ENCODE assay signal across 8 mouse cellular contexts in the genomic region with DNA sequence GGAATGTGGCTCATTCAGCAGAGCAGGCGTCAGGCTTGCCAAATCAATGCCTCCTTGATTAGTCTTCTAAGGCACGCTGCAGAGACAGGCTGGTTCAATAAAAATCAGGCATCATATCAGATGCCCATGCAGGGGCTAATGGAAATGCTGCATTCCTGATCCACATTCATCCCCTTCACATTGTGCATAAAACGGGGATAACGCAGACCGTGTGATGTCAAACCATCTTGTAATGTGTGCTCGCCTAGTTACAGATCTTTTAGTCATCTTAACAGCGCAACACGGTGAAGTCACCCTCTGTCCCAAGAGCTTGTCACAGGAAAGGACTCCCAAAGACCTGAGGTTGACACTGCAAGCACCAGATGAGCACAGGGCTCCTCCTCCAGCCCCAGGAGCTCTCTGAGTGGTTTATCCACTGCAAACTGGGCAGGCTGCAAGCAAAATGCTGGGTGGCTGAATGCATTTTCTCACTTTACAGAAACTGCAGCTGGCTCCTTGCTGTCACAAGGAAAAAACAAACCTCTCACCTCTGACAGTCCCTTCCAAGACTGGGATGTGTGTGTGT. TPM values are rescaled to one million over a fixed set of nuclear protein-coding genes. Genes with fewer than 3 reads are reported as not detected.
DNase-seq lines count a peak whose midpoint lies in the region; ATAC-seq and TF ChIP-seq lines count a peak whose summit lies in the region.

No protein-coding gene starts in this region.

- H3K27ac ChIP-seq in kidney, postnatal 0 days, result no peak overlapping the region
- no peak overlapping the region for H3K27ac ChIP-seq in heart, embryonic 14.5 days (replicated peaks in 1 of 2; ENCODE audit: control insufficient read depth in 1 of 2, insufficient read depth in 1 of 2, low read depth in 2 of 2, low read length in 2 of 2)
- H3K27ac ChIP-seq in liver, embryonic 14.5 days, result no peak overlapping the region
- H3K27ac ChIP-seq in small intestine, adult 2 months (ENCODE audit: insufficient read depth, low read depth, low read length), result peak overlapping the region; percentile 31

- no peak for ATAC-seq in kidney, postnatal 0 days (replicated peaks; ENCODE audit: low FRiP score, low read depth)
- no peak for ATAC-seq in heart, embryonic 14.5 days (ENCODE audit: insufficient number of reproducible peaks, insufficient read depth, low FRiP score, low read depth)
- ATAC-seq in liver, embryonic 14.5 days (ENCODE audit: insufficient read depth), result no peak
- ATAC-seq in activated CD4-positive, CD25-positive, alpha-beta regulatory T cell, adult 4 months, result no peak

- peak overlapping the region; percentile 14; the same call in 1 of the 2 replicates for H3K4me2 ChIP-seq in kidney, postnatal 0 days (ENCODE audit: low read length)
- peak overlapping the region; percentile 100 for H3K4me2 ChIP-seq in heart, embryonic 14.5 days (ENCODE audit: low read length)
- peak overlapping the region; percentile 93 for H3K4me2 ChIP-seq in liver, embryonic 14.5 days (ENCODE audit: low read depth)

- no peak overlapping the region for H3K9ac ChIP-seq in kidney, postnatal 0 days (ENCODE audit: low read depth, low read length)
- H3K9ac ChIP-seq in heart, embryonic 14.5 days (ENCODE audit: low read length), result no peak overlapping the region
- no peak overlapping the region for H3K9ac ChIP-seq in liver, embryonic 14.5 days (replicated peaks)

- no peak for TF ChIP-seq CTCF in kidney, postnatal 0 days (IDR thresholded peaks at IDR 0.05; ENCODE audit: low read depth)
- no peak for TF ChIP-seq CTCF in liver, embryonic 14.5 days (IDR thresholded peaks at IDR 0.05; ENCODE audit: low read depth)
- no peak for TF ChIP-seq CTCF in small intestine, adult 2 months (IDR thresholded peaks at IDR 0.05; ENCODE audit: extremely low read depth, insufficient read length, insufficient replicate concordance, low read depth, low read length)

- no peaks in the 10 kb centered on the region for H3K27me3 ChIP-seq in kidney, postnatal 0 days (ENCODE audit: insufficient read depth, low read length)
- H3K27me3 ChIP-seq in heart, embryonic 14.5 days (ENCODE audit: control insufficient read depth, insufficient read depth, low read length), result peaks cover 3% of the 10 kb centered on the region; the same call in 1 of the 2 replicates
- no peaks in the 10 kb centered on the region for H3K27me3 ChIP-seq in liver, embryonic 14.5 days (ENCODE audit: control insufficient read depth, insufficient read depth, low read length)
- no peaks in the 10 kb centered on the region for H3K27me3 ChIP-seq in small intestine, adult 2 months (ENCODE audit: control insufficient read depth, insufficient read depth, low read length)

- H3K4me1 ChIP-seq in kidney, postnatal 0 days (replicated peaks; ENCODE audit: insufficient read depth, low read length), result no peaks in the 10 kb centered on the region
- peaks cover 2 to 3% of the 10 kb centered on the region in 2 experiments; a peak in 1 of 4 replicates for H3K4me1 ChIP-seq in heart, embryonic 14.5 days (ENCODE audit: control insufficient read depth in 2 of 2, insufficient read depth in 2 of 2, low read length in 2 of 2)
- peaks cover 3 to 21% of the 10 kb centered on the region in 2 experiments; a peak in 3 of 4 replicates for H3K4me1 ChIP-seq in liver, embryonic 14.5 days (replicated peaks; ENCODE audit: control insufficient read depth in 2 of 2, insufficient read depth in 2 of 2, low read length in 1 of 2)
- peaks cover 10% of the 10 kb centered on the region; the same call in 1 of the 2 replicates for H3K4me1 ChIP-seq in small intestine, adult 2 months (ENCODE audit: control insufficient read depth, insufficient read depth, insufficient read length, low read length)

- no peak for TF ChIP-seq POLR2A in small intestine, adult 2 months (IDR thresholded peaks at IDR 0.05; ENCODE audit: low read depth, low read length)

- H3K9me3 ChIP-seq in kidney, postnatal 0 days (replicated peaks; ENCODE audit: low read length), result no peaks in the 10 kb centered on the region
- H3K9me3 ChIP-seq in heart, embryonic 14.5 days (ENCODE audit: control insufficient read depth, low read length), result no peaks in the 10 kb centered on the region
- no peaks in the 10 kb centered on the region for H3K9me3 ChIP-seq in liver, embryonic 14.5 days (ENCODE audit: control insufficient read depth, low read length)

- peak; percentile 32 for DNase-seq in kidney, postnatal 0 days (ENCODE audit: low spot score)
- no peak for DNase-seq in kidney, postnatal 14 days
- peak; percentile 53 for DNase-seq in brain, adult 2 months (ENCODE audit: low read depth, low spot score)
- peak in 1 of 3 experiments; percentile 35 for DNase-seq in liver, embryonic 14.5 days (ENCODE audit: low read depth in 3 of 3, low spot score in 3 of 3)
- DNase-seq in left cerebral cortex, adult 9 months (ENCODE audit: low spot score in 2 of 2), result no peak

- 39% methylated on average over 8 of the region's 8 CpGs for WGBS in kidney, postnatal 0 days
- WGBS in heart, embryonic 14.5 days, result 21% methylated on average over 8 of the region's 8 CpGs
- WGBS in liver, embryonic 14.5 days (ENCODE audit: insufficient replicate concordance), result 41% methylated on average over 8 of the region's 8 CpGs
- WGBS in small intestine, adult 2 months, result 63% methylated on average over 8 of the region's 8 CpGs

- no peaks in the 10 kb centered on the region for H3K36me3 ChIP-seq in kidney, postnatal 0 days (ENCODE audit: insufficient read depth, low read length)
- H3K36me3 ChIP-seq in heart, embryonic 14.5 days (ENCODE audit: control insufficient read depth, insufficient read depth, low read length), result no peaks in the 10 kb centered on the region
- H3K36me3 ChIP-seq in liver, embryonic 14.5 days (replicated peaks; ENCODE audit: control insufficient read depth, insufficient read depth, low read depth), result no peaks in the 10 kb centered on the region
- peaks cover 5% of the 10 kb centered on the region for H3K36me3 ChIP-seq in small intestine, adult 2 months (ENCODE audit: control insufficient read depth, insufficient read depth, low read length)

- no peak overlapping the region for H3K4me3 ChIP-seq in kidney, postnatal 0 days (replicated peaks; ENCODE audit: low read depth, low read length)
- H3K4me3 ChIP-seq in heart, embryonic 14.5 days (ENCODE audit: control insufficient read depth in 1 of 2, insufficient read depth in 1 of 2, low read depth in 1 of 2, low read length in 2 of 2), result peak overlapping the region in 1 of 2 experiments; percentile 74; a peak in 1 of 4 replicates
- H3K4me3 ChIP-seq in liver, embryonic 14.5 days (ENCODE audit: insufficient read depth in 1 of 2, low read depth in 2 of 2, low read length in 2 of 2), result peak overlapping the region in 1 of 2 experiments; percentile 62; a peak in 2 of 4 replicates
- H3K4me3 ChIP-seq in small intestine, adult 2 months (ENCODE audit: low read depth, low read length), result peak overlapping the region; percentile 94

- no peak for TF ChIP-seq EP300 in liver, embryonic 14.5 days (IDR thresholded peaks at IDR 0.05; ENCODE audit: low read depth)

RNA-seq across cellular contexts. Expression of a gene that starts 1.7 kb away (rescaled TPM):
- polyA plus RNA-seq in kidney, postnatal 0 days (2015; fragmentation: Nextera tagmentation; extraction: Ambion mirVana), result 9.8 and 11.1 TPM in 2 replicates
- polyA plus RNA-seq in heart, embryonic 14.5 days (2014; fragmentation: Nextera tagmentation; extraction: Ambion mirVana), result 3.5 and 3.9 TPM in 2 replicates
- polyA plus RNA-seq in liver, embryonic 14.5 days (2012; rRNA removed), result 6.1 and 10.8 TPM in 2 replicates
- 11.8 TPM in 2 replicates for polyA plus RNA-seq in liver, embryonic 14.5 days (2014; fragmentation: Nextera tagmentation; extraction: Ambion mirVana)
- 16.3 and 44.1 TPM in 2 replicates for polyA plus RNA-seq in small intestine, adult 2 months (2012; rRNA removed)
- polyA plus RNA-seq in activated CD4-positive, CD25-positive, alpha-beta regulatory T cell, adult 4 months (2017; shearing (Covaris generic)), result 10 to 100 TPM; 16.6 to 17.1 TPM

Comparison
In these comparisons a context has a peak if more than half of its experiments do, and no peak if none do; other contexts are left out.
1. DNase-seq: peak in kidney, postnatal 0 days (single experiment) and brain, adult 2 months (single experiment); none in kidney, postnatal 14 days (single experiment) and left cerebral cortex, adult 9 months (0 of 2).
2. H3K4me2 ChIP-seq: peak in every context shown above with its lines; median percentile 100 in heart, embryonic 14.5 days; 93 in liver, embryonic 14.5 days; 14 in kidney, postnatal 0 days.